Mouse (Mus musculus) G1E (cell line): ENCODE data around the gene Bcl11b. TPM values are rescaled to one million over a fixed set of nuclear protein-coding genes. Genes with fewer than 3 reads are reported as not detected.

Experiments
- ATAC-seq: 2 replicates; pipeline ENCODE4 v1.8.0; 2016; ENCODE audit warnings: mild to moderate bottlenecking; ENCODE audit not compliant: insufficient number of reproducible peaks, poor library complexity, low FRiP score, severe bottlenecking; ENCODE audit errors: extremely low read depth
- DNase-seq: peaks from one replicate; pipeline ENCODE4 v3.0.0; 2012; ENCODE audit warnings: low spot score
- H3K27me3 ChIP-seq: 2 replicates; pipeline ENCODE4 v1.6.1; 2012; ENCODE audit warnings: mild to moderate bottlenecking, low read length, inconsistent platforms; ENCODE audit not compliant: insufficient read depth
- H3K36me3 ChIP-seq: replicated peaks from 2 replicates; pipeline ENCODE3; 2012; ENCODE audit warnings: mild to moderate bottlenecking, inconsistent platforms
- H3K4me1 ChIP-seq: 2 replicates; pipeline ENCODE4 v1.6.1; 2012; ENCODE audit warnings: low read depth, low read length, inconsistent platforms, mixed read lengths; ENCODE audit not compliant: insufficient read depth
- H3K4me3 ChIP-seq: 2 replicates; pipeline ENCODE4 v1.5.1; 2012; ENCODE audit warnings: low read depth, mild to moderate bottlenecking, inconsistent platforms, low read length, moderate library complexity, mixed read lengths
- H3K9me3 ChIP-seq: replicated peaks from 2 replicates; pipeline ENCODE4 v1.6.1; 2012; ENCODE audit warnings: inconsistent platforms
- CTCF ChIP-seq: IDR thresholded peaks from 2 replicates; pipeline ENCODE4 v1.5.1; 2012; ENCODE audit warnings: low read depth, low read length, inconsistent platforms, mixed read lengths
- GATA1 ChIP-seq: IDR thresholded peaks from 2 replicates; pipeline ENCODE4 v1.6.1; 2012; ENCODE audit warnings: borderline replicate concordance, low read length, inconsistent platforms, mixed read lengths
- GATA2 ChIP-seq: IDR thresholded peaks from 2 replicates; pipeline ENCODE4 v1.6.1; 2012; ENCODE audit warnings: low read depth, low read length, inconsistent platforms, borderline replicate concordance
- POLR2AphosphoS5 ChIP-seq: IDR thresholded peaks from 2 replicates; pipeline ENCODE4 v1.6.1; 2012; ENCODE audit warnings: low read depth, low read length, inconsistent platforms; ENCODE audit not compliant: insufficient replicate concordance
- TAL1 ChIP-seq: conservative IDR thresholded peaks from 2 replicates; pipeline ENCODE4 v1.6.1; 2012; ENCODE audit warnings: low read depth, low read length, inconsistent platforms, mixed read lengths
- polyA plus RNA-seq: library from polyadenylated mRNA; stranded (reverse); fragments of >175 nt; gene quantifications from 2 replicates; pipeline ENCODE4 v1.2.3, GENCODE M21; 2012
- total RNA-seq, 2 experiments: library from RNA; stranded (forward) in 1 of 2; stranded (reverse) in 1 of 2; fragments of 200-1000 nt in 1 of 2; fragments of >200 nt in 1 of 2; fragmentation: Nextera tagmentation in 1 of 2; gene quantifications; 2 replicates each; pipeline ENCODE4 v1.2.3; 2014 to 2017

The Bcl11b gene
- total and polyA plus RNA-seq, 3 experiments: 0.05 TPM; not detected in 2

DNA sequence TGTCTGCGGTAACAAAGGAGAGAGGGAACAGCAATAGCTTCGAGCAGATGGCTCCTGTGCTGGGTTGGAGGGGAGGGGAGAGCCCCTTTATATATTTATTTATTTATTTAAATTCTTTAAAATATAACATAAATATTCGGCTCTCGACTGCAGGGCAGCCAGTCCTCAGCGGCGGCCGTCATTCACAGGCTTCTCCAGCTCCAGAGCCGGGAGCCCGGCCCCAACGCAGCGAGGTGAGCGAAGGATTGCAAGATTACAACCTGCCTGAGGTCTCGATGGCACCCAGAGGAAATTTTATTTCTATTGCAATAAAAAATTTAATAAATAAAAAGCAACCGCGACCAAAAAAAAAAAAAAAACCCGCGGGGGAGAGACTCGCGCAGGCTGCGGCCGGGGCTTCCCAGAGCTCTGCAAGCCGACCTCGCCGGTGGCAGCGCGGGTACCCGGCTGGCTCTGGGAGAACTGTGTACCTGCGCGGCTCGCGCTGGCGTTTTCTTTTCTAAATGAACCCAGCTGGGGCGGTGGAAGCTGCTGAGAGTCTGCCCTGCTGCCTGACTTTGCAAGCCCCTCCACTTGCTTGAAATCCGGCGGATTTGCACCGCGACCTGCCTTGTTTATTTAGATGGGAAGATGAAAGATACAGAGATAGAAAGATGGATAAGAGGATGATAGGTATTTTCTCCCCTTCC lies 1.6 kb downstream of the Bcl11b start:
- TF ChIP-seq GATA2 (no peak), CTCF (no peak), TAL1 (no peak), GATA1 (no peak), POLR2AphosphoS5 (no peak)
- no peaks in the 10 kb centered on the region for H3K27me3 ChIP-seq
- H3K36me3 ChIP-seq: no peaks in the 10 kb centered on the region
- H3K9me3 ChIP-seq: peaks cover 84% of the 10 kb centered on the region
- H3K4me3 ChIP-seq: no peak overlapping the region; the same call in 1 of the 2 replicates
- no peaks in the 10 kb centered on the region; the same call in 1 of the 2 replicates for H3K4me1 ChIP-seq
- ATAC-seq (no peak), DNase-seq (no peak)

GRCm38 (mm10) chr12:108000715-108001080 lies 2.7 kb downstream of the Bcl11b start:
- peaks cover 80% of the 10 kb centered on the region for H3K9me3 ChIP-seq
- no peaks in the 10 kb centered on the region for H3K36me3 ChIP-seq
- H3K27me3 ChIP-seq: no peaks in the 10 kb centered on the region
- no peaks in the 10 kb centered on the region for H3K4me1 ChIP-seq
- ATAC-seq (no peak), DNase-seq (no peak)
- no peak overlapping the region for H3K4me3 ChIP-seq
- TF ChIP-seq GATA2: no peak
- TF ChIP-seq POLR2AphosphoS5: no peak
- TF ChIP-seq TAL1: no peak
- no peak for TF ChIP-seq GATA1
- no peak for TF ChIP-seq CTCF

- H3K9me3 ChIP-seq: peaks cover 80% of the 10 kb centered on the region
- H3K36me3 ChIP-seq: no peaks in the 10 kb centered on the region
- ATAC-seq (no peak), DNase-seq (no peak)
- H3K27me3 ChIP-seq: no peaks in the 10 kb centered on the region
- no peak for TF ChIP-seq GATA1
- no peak for TF ChIP-seq TAL1
- no peaks in the 10 kb centered on the region for H3K4me1 ChIP-seq
- H3K4me3 ChIP-seq: no peak overlapping the region
Measured at GRCm38 (mm10) chr12:107999751-108000714, 3.4 kb downstream of the Bcl11b start.

DNA sequence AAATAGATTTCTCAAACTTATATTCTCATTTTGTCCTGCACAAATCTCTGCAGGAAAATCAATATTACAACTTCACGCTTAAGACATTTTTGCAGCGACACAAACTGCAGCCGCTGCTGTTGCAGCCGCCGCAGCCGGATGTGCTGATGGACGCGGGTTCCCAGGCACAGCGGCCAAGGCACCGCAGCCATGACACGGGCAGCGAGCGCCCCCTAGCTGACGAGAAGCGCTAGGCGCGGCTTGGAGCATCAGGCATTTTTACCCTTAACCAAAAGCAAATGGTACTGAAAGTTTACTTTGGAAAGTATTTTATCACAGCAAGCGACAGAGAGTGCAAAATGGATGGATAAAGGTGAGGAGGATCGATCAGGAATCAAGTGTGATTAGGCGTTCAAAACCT lies 4.7 kb downstream of the Bcl11b start:
- TF ChIP-seq POLR2AphosphoS5: no peak
- no peak for TF ChIP-seq TAL1
- TF ChIP-seq GATA2: no peak
- TF ChIP-seq CTCF: no peak
- TF ChIP-seq GATA1: no peak

GRCm38 (mm10) chr12:107997901-107998300 lies 5.5 kb downstream of the Bcl11b start:
- Histone ChIP-seq H3K27me3 (no peaks in the 10 kb centered on the region), H3K4me1 (no peaks in the 10 kb centered on the region), H3K36me3 (no peaks in the 10 kb centered on the region), H3K4me3 (no peak overlapping the region), H3K9me3 (peaks cover 83% of the 10 kb centered on the region)
- TF ChIP-seq TAL1: no peak
- no peak for TF ChIP-seq CTCF
- no peak for TF ChIP-seq GATA1
- no peak for TF ChIP-seq POLR2AphosphoS5
- no peak for TF ChIP-seq GATA2
- ATAC-seq: no peak
- DNase-seq: no peak

More for the DNA sequence above, 4.7 kb downstream of the Bcl11b start:
- H3K9me3 ChIP-seq: peaks cover 79% of the 10 kb centered on the region
- no peak for DNase-seq
- ATAC-seq: no peak
- no peaks in the 10 kb centered on the region for H3K4me1 ChIP-seq
- H3K4me3 ChIP-seq: no peak overlapping the region
- no peaks in the 10 kb centered on the region for H3K36me3 ChIP-seq
- no peaks in the 10 kb centered on the region for H3K27me3 ChIP-seq

- Histone ChIP-seq H3K27me3 (no peaks in the 10 kb centered on the region), H3K4me1 (no peaks in the 10 kb centered on the region), H3K9me3 (peaks cover 83% of the 10 kb centered on the region), H3K36me3 (no peaks in the 10 kb centered on the region), H3K4me3 (no peak overlapping the region)
- TF ChIP-seq TAL1: no peak
- no peak for TF ChIP-seq GATA2
- no peak for TF ChIP-seq CTCF
- TF ChIP-seq POLR2AphosphoS5: no peak
- TF ChIP-seq GATA1: no peak
- DNase-seq: no peak
- no peak for ATAC-seq
Measured at GRCm38 (mm10) chr12:107997241-107997640, 6.2 kb downstream of the Bcl11b start.
